Mouse (Mus musculus) cortical plate, adult 2 months (tissue): ENCODE measurements around the gene Slc7a6. TPM values are rescaled to one million over a fixed set of nuclear protein-coding genes. Genes with fewer than 3 reads are reported as not detected.

Source experiments
- H3K27ac ChIP-seq: fragments of 200-500 bp; 2 replicates; pipeline ENCODE4 v1.5.1; 2012; ENCODE audit warnings: low read length, control low read depth, inconsistent platforms; ENCODE audit not compliant: insufficient read depth
- H3K4me1 ChIP-seq: fragments of 200-500 bp; 2 replicates; pipeline ENCODE4 v1.6.1; 2011; ENCODE audit warnings: low read length; ENCODE audit not compliant: control insufficient read depth, insufficient read depth
- H3K4me3 ChIP-seq: fragments of 200-500 bp; 2 replicates; pipeline ENCODE4 v1.5.1; 2011; ENCODE audit warnings: mild to moderate bottlenecking, low read length, control low read depth; ENCODE audit not compliant: insufficient read depth
- CTCF ChIP-seq: fragments of 200-500 bp; IDR thresholded peaks from 2 replicates; pipeline ENCODE4 v1.5.1; 2011; ENCODE audit warnings: mild to moderate bottlenecking, control low read depth, low read length; ENCODE audit not compliant: insufficient read depth; ENCODE audit errors: extremely low read depth
- POLR2A ChIP-seq: fragments of 200-500 bp; IDR thresholded peaks from 2 replicates; pipeline ENCODE4 v1.6.1; 2011; ENCODE audit warnings: mild to moderate bottlenecking, low read length, control low read depth; ENCODE audit not compliant: insufficient read depth; ENCODE audit errors: extremely low read depth
- polyA plus RNA-seq: library from polyadenylated mRNA; depleted of rRNA; stranded (reverse); fragments of >200 nt; gene quantifications from 2 replicates; pipeline ENCODE4 v1.2.3, GENCODE M21; 2012

Slc7a6 gene
- polyA plus RNA-seq, 1 experiment, result 30.4 TPM

GRCm38 (mm10) chr8:106137906-106138477, 30.7 kb upstream of the Slc7a6 start:
- no peak for TF ChIP-seq CTCF
- TF ChIP-seq POLR2A, result peak; percentile 42; the same call in 1 of the 2 replicates
- Histone ChIP-seq H3K4me3 (peak overlapping the region; percentile 40), H3K27ac (no peak overlapping the region), H3K4me1 (no peaks in the 10 kb centered on the region)

DNA sequence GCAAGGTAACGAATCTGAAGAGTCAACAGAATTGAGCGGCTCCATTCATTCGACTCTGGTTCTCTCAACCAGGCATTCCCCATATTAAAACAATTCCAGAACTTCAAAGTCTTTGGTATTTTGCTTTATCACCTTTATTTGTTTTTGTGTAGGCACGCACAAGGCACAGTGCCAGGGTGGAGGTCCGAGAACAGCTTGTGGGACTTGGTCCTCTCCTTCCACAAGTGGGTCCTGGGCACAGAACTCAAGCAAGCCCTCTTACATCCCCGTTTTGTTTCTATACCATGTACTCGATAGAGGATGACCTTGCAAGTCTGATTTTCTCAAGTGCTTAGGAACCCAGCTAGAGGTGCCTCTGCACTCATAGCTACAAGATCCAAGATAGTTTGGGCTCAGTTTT, 30.0 kb upstream of the Slc7a6 start:
- H3K4me1 ChIP-seq, result no peaks in the 10 kb centered on the region
- TF ChIP-seq CTCF (no peak), POLR2A (no peak)
- H3K4me3 ChIP-seq, result peak overlapping the region; percentile 40
- no peak overlapping the region for H3K27ac ChIP-seq

- no peak for TF ChIP-seq CTCF
- TF ChIP-seq POLR2A, result no peak
- H3K27ac ChIP-seq, result no peak overlapping the region
- no peaks in the 10 kb centered on the region for H3K4me1 ChIP-seq
- H3K4me3 ChIP-seq, result no peak overlapping the region
Observed at GRCm38 (mm10) chr8:106140191-106140590, 28.5 kb upstream of the Slc7a6 start.

DNA sequence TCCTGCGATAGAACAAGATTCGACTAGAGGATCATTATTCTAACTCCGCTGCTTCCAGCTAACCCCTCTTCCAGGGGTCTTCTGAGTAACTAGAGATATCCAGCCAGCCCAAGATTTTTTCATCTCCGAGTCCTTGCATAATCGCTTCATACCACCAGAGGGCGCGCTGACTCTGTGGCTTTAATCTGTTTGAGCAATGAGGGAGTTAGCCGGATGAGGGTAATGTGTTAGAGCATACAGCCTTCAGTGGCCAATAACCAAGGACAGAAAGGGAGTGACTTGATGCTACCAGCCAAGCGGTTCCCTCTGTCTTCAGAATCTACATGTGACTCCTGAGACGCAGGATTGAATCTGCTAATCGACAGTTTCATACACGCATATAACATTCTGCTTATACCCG, 27.9 kb upstream of the Slc7a6 start:
- Histone ChIP-seq H3K4me1 (no peaks in the 10 kb centered on the region), H3K4me3 (no peak overlapping the region), H3K27ac (no peak overlapping the region)
- TF ChIP-seq CTCF (peak; percentile 90), POLR2A (no peak)

DNA sequence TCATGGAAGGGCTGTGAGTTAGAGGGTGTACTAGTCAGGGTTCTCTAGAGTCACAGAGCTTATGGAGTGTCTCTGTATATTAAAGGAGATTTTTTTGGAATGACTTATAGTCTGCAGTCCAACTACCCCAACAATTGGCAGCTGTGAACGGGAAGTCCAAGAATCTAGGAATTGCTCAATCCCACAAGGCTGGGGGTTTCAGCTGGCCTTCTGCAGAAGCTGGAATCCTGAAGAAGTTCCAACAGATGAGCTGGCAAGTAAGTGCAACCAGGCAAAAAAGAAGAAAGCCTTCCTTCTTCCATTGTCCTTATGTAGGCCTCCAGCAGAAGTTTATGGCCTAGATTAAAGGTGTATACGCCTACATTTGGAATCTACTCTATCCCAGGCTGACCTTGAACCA, 23.3 kb upstream of the Slc7a6 start:
- Histone ChIP-seq H3K27ac (no peak overlapping the region), H3K4me3 (no peak overlapping the region), H3K4me1 (no peaks in the 10 kb centered on the region)
- TF ChIP-seq CTCF (no peak), POLR2A (no peak)

DNA sequence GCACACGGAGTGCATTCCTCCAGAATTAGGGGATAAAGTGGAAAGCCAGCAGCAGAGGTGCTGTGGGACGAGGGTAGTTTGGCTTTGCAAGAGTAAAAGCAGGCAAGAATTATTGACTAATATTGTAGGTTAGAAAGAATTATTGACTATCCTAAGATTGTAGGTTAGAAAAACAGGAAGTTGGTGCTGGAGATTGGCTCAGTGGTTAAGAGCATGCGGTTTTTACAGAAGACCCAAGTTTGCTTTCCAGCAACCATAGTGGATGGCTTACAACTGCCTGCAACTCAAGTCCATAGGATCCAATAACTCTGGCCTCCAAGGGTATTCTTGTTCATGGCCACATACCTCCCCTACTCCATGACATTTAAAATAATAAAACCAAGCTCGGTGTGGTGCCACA, 22.6 kb upstream of the Slc7a6 start:
- TF ChIP-seq POLR2A (no peak), CTCF (no peak)
- H3K4me1 ChIP-seq, result no peaks in the 10 kb centered on the region
- no peak overlapping the region for H3K27ac ChIP-seq
- H3K4me3 ChIP-seq, result no peak overlapping the region

- Histone ChIP-seq H3K4me3 (no peak overlapping the region), H3K4me1 (no peaks in the 10 kb centered on the region; the same call in 1 of the 2 replicates), H3K27ac (no peak overlapping the region)
- TF ChIP-seq POLR2A (no peak), CTCF (no peak)
Observed at GRCm38 (mm10) chr8:106147868-106148565, 20.6 kb upstream of the Slc7a6 start.

- no peak for TF ChIP-seq CTCF
- no peak for TF ChIP-seq POLR2A
- Histone ChIP-seq H3K4me1 (no peaks in the 10 kb centered on the region; the same call in 1 of the 2 replicates), H3K4me3 (no peak overlapping the region), H3K27ac (no peak overlapping the region)
Observed at GRCm38 (mm10) chr8:106149025-106149424, 19.6 kb upstream of the Slc7a6 start.

DNA sequence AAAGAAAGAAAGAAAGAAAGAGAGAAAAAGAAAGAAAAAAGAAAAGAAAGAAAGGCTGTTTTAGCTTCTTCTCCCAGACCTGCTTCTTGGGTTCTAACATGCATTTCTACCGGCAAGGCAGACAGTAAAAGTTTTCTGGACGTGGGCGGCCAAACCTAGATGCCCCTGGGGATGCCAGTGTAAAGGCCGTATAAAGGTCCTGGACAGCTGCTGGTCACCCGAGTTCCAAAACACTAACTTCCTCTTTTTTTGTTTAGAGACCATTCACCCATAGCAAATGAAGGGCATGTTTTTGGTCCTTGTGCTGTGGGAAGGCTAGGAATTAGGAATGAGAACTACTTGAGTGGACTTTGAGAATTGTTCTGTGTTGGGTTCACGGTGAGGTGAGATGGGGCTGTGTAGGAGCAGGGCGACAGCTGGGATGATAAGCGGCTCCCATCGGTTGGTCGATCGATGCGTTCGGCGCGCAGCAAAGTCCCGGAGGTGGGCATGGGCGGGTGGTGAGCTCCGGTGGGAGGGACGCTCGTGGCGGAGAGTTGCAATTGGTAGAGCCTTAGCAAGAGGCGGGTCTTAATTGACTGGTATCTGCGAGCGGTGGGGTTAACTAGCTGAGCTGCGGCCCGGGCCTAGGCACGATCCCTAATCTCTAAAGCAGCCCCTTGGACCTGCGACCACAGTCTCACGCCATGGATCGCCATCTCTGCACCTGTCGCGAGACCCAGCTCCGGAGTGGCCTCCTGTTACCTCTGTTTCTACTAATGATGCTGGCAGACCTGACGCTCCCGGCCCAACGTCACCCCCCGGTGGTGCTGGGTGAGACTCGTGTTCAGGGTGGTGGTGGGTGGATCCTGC, 18.6 kb upstream of the Slc7a6 start, which contains the start of gene Pla2g15:
Gene Pla2g15 (plus strand): TSS at position 599 of the 852 bp plus-strand sequence.
- H3K4me1 ChIP-seq, result no peaks in the 10 kb centered on the region; the same call in 1 of the 2 replicates
- H3K4me3 ChIP-seq, result peak within 1 kb of the TSS; percentile 82
- TF ChIP-seq POLR2A (peak; percentile 77; the same call in 1 of the 2 replicates), CTCF (no peak)
- no peak within 1 kb of the TSS; the same call in 1 of the 2 replicates for H3K27ac ChIP-seq
